Mouse (Mus musculus): Measurements from ENCODE around the gene Nubp2.

- TF ChIP-seq CTCF (IDR thresholded peaks at IDR 0.05; ENCODE audit: insufficient read depth, low read length) = no peak
- TF ChIP-seq POLR2A (IDR thresholded peaks at IDR 0.05; ENCODE audit: borderline replicate concordance, extremely low read depth, low read depth, low read length) = no peak
Observed at GRCm38 (mm10) chr17:24858967-24859366, 27.2 kb downstream of the Nubp2 start.

Measured in lung, adult 2 months (tissue).